16 mouse cellular contexts compared by ENCODE assay signal in genomic region chr6:23805333-23805732, GRCm38 (mm10). TPM values are rescaled to one million over a fixed set of nuclear protein-coding genes. Genes with fewer than 3 reads are reported as not detected.
"Had no signal": no experiment of that assay in that cellular context is flagged by ENCODE, and none has a peak within 500 bp of the region (broad histone marks: within the 10 kb centered on the region; RNA-seq: fewer than 3 reads in every experiment).

No protein-coding gene starts in this region.

- H3K4me1 ChIP-seq: lung, embryonic 15.5 days; megakaryocyte, embryonic 14.5 days; midbrain, embryonic 13.5 days; midbrain, embryonic 15.5 days; neural tube, embryonic 12.5 days; stomach, embryonic 15.5 days had no signal

- H3K27ac ChIP-seq: lung, embryonic 15.5 days; macrophage; midbrain, embryonic 13.5 days; midbrain, embryonic 15.5 days; neural tube, embryonic 12.5 days; stomach, embryonic 15.5 days; stomach, postnatal 0 days had no signal

- H3K4me3 ChIP-seq: lung, embryonic 15.5 days; megakaryocyte, embryonic 14.5 days; midbrain, embryonic 13.5 days; midbrain, embryonic 15.5 days; neural tube, embryonic 12.5 days; stomach, embryonic 15.5 days had no signal

- H3K27me3 ChIP-seq: lung, embryonic 15.5 days; megakaryocyte, embryonic 14.5 days; midbrain, embryonic 13.5 days; midbrain, embryonic 15.5 days; neural tube, embryonic 12.5 days; stomach, embryonic 15.5 days had no signal

- DNase-seq: lung, adult 2 months; lung, postnatal 14 days; lung, postnatal 36 days; right cerebral cortex, postnatal 14 days; thymus, adult 2 months; thymus, postnatal 25 days; thymus, postnatal 4 days had no signal

RNA-seq across cellular contexts. Expression of gene Cadps2, which starts 33.9 kb away (rescaled TPM):
- total RNA-seq: monocyte, adult 5-6 weeks had no signal
- polyA plus RNA-seq: macrophage had no signal
